Mouse (Mus musculus) fibroblast of lung, adult 2 months (primary cell): Measurements from ENCODE around the gene BC035044.
"Not testable (repeated sequence)": the region's sequence is repeated elsewhere in the genome, so short reads cannot be mapped to it uniquely, and the experiment has no call there.

Source experiments
- DNase-seq: peaks from one replicate; pipeline ENCODE4 v3.0.0-alpha.2; 2011; ENCODE audit warnings: low read depth

BC035044 gene

GRCm38 (mm10) chr6:128833046-128833445 lies 57.9 kb downstream of the BC035044 start:
- DNase-seq: no peak

GRCm38 (mm10) chr6:128829837-128830236 lies 61.1 kb downstream of the BC035044 start:
- no peak for DNase-seq

GRCm38 (mm10) chr6:128826781-128827180 lies 64.1 kb downstream of the BC035044 start:
- DNase-seq: no peak

GRCm38 (mm10) chr6:128826132-128826531 lies 64.8 kb downstream of the BC035044 start, which contains the start of the genes Gm44511 and Klrb1b:
Gm44511 (minus strand) TSS chr6:128826315.
Klrb1b (minus strand) TSS chr6:128826331.
- no peak for DNase-seq

GRCm38 (mm10) chr6:128818083-128818802 lies 72.7 kb downstream of the BC035044 start:
- DNase-seq: no peak

- DNase-seq: no peak
Observed at GRCm38 (mm10) chr6:128808532-128808931, 82.4 kb downstream of the BC035044 start.

- DNase-seq: no peak
Observed at GRCm38 (mm10) chr6:128807021-128807420, 83.9 kb downstream of the BC035044 start.

GRCm38 (mm10) chr6:128804823-128805640 lies 85.9 kb downstream of the BC035044 start:
- DNase-seq: not testable (repeated sequence)

- DNase-seq: peak; percentile 99
Observed at GRCm38 (mm10) chr6:128802999-128803857, 87.7 kb downstream of the BC035044 start.

- no peak for DNase-seq
Observed at GRCm38 (mm10) chr6:128802557-128802956, 88.4 kb downstream of the BC035044 start.

GRCm38 (mm10) chr6:128800696-128801095 lies 90.2 kb downstream of the BC035044 start:
- DNase-seq: not testable (repeated sequence)

GRCm38 (mm10) chr6:128799896-128800270 lies 91.0 kb downstream of the BC035044 start:
- no peak for DNase-seq

GRCm38 (mm10) chr6:128799144-128799895 lies 91.6 kb downstream of the BC035044 start:
- DNase-seq: peak; percentile 83
